15 mouse cellular contexts compared by ENCODE assay signal in genomic region chr2:21214322-21214721, GRCm38 (mm10). TPM values are rescaled to one million over a fixed set of nuclear protein-coding genes. Genes with fewer than 3 reads are reported as not detected.
A peak's percentile ranks its signal among the peaks of the same experiment; 100 is the strongest.
DNase-seq lines count a peak whose midpoint lies in the region; ATAC-seq and TF ChIP-seq lines count a peak whose summit lies in the region.
"Had no signal": no experiment of that assay in that cellular context is flagged by ENCODE, and none has a peak within 500 bp of the region (broad histone marks: within the 10 kb centered on the region; RNA-seq: fewer than 3 reads in every experiment).

No protein-coding gene starts in this region.

- H3K4me3 ChIP-seq in heart, adult 2 months: no peak overlapping the region
- H3K4me3 ChIP-seq in heart, embryonic 11.5 days (ENCODE audit: low read depth, low read length): no peak overlapping the region
- no peak overlapping the region for H3K4me3 ChIP-seq in liver, postnatal 0 days (ENCODE audit: low read depth, low read length)
- H3K4me3 ChIP-seq in liver, embryonic 11.5 days (ENCODE audit: low read depth, low read length): no peak overlapping the region
- H3K4me3 ChIP-seq in embryonic fibroblast, embryonic 13.5 days (ENCODE audit: insufficient read depth, low read length): no peak overlapping the region
- H3K4me3 ChIP-seq: embryonic facial prominence, embryonic 15.5 days; liver, embryonic 15.5 days had no signal

- no peaks in the 10 kb centered on the region for H3K27me3 ChIP-seq in heart, adult 2 months (ENCODE audit: control insufficient read depth, insufficient read depth, low read length)
- H3K27me3 ChIP-seq in heart, embryonic 11.5 days (ENCODE audit: control insufficient read depth, insufficient read depth, low read length): no peaks in the 10 kb centered on the region
- no peaks in the 10 kb centered on the region for H3K27me3 ChIP-seq in liver, postnatal 0 days (ENCODE audit: insufficient read depth, low read length)
- H3K27me3 ChIP-seq in liver, embryonic 11.5 days (replicated peaks; ENCODE audit: control insufficient read depth, insufficient read depth, low read length): no peaks in the 10 kb centered on the region
- no peaks in the 10 kb centered on the region for H3K27me3 ChIP-seq in Patski
- H3K27me3 ChIP-seq: embryonic facial prominence, embryonic 15.5 days; liver, embryonic 15.5 days had no signal

- CTCF ChIA-PET in Patski (lab: Charles Lee): interaction anchor here (0.9 to 5.3 kb wide), 6 partner anchors 9 to 52 kb away, joined by 3 to 30 read pairs (median 4); no protein-coding TSS in a partner anchor

- H3K9ac ChIP-seq in heart, adult 2 months (ENCODE audit: low read depth, low read length): no peak overlapping the region
- H3K9ac ChIP-seq in heart, embryonic 11.5 days (ENCODE audit: low read depth, low read length): no peak overlapping the region
- no peak overlapping the region for H3K9ac ChIP-seq in liver, postnatal 0 days (replicated peaks)
- H3K9ac ChIP-seq in liver, embryonic 11.5 days (ENCODE audit: low read depth, low read length): no peak overlapping the region
- H3K9ac ChIP-seq: embryonic facial prominence, embryonic 15.5 days; liver, embryonic 15.5 days had no signal

- H3K4me2 ChIP-seq in heart, embryonic 11.5 days: no peak overlapping the region
- no peak overlapping the region for H3K4me2 ChIP-seq in liver, postnatal 0 days (ENCODE audit: low read depth, low read length)
- H3K4me2 ChIP-seq in liver, embryonic 11.5 days: no peak overlapping the region
- H3K4me2 ChIP-seq: embryonic facial prominence, embryonic 15.5 days; liver, embryonic 15.5 days had no signal

- TF ChIP-seq EP300 in heart, adult 2 months (IDR thresholded peaks at IDR 0.05; ENCODE audit: insufficient read depth, low read depth, low read length): no peak
- no peak for TF ChIP-seq EP300 in liver, postnatal 0 days (IDR thresholded peaks at IDR 0.05; ENCODE audit: low read depth)

- no peaks in the 10 kb centered on the region for H3K9me3 ChIP-seq in heart, embryonic 11.5 days (replicated peaks; ENCODE audit: control insufficient read depth, low read length)
- H3K9me3 ChIP-seq in liver, postnatal 0 days (ENCODE audit: low read length): no peaks in the 10 kb centered on the region
- H3K9me3 ChIP-seq in liver, embryonic 11.5 days (ENCODE audit: control insufficient read depth, low read length): no peaks in the 10 kb centered on the region
- H3K9me3 ChIP-seq: embryonic facial prominence, embryonic 15.5 days; liver, embryonic 15.5 days had no signal

- H3K36me3 ChIP-seq in heart, adult 2 months (ENCODE audit: control insufficient read depth, insufficient read depth, low read length): no peaks in the 10 kb centered on the region
- H3K36me3 ChIP-seq in heart, embryonic 11.5 days (ENCODE audit: control insufficient read depth, insufficient read depth, low read length): no peaks in the 10 kb centered on the region
- H3K36me3 ChIP-seq in liver, postnatal 0 days (replicated peaks; ENCODE audit: insufficient read depth, low read length): no peaks in the 10 kb centered on the region
- no peaks in the 10 kb centered on the region for H3K36me3 ChIP-seq in liver, embryonic 11.5 days (ENCODE audit: control insufficient read depth, insufficient read depth, low read length)
- H3K36me3 ChIP-seq: embryonic facial prominence, embryonic 15.5 days; liver, embryonic 15.5 days had no signal

- no peak for TF ChIP-seq POLR2A in heart, adult 2 months (IDR thresholded peaks at IDR 0.05; ENCODE audit: insufficient read depth, low read depth, low read length)
- no peak for TF ChIP-seq POLR2A in embryonic fibroblast, embryonic 13.5 days (IDR thresholded peaks at IDR 0.05; ENCODE audit: low read depth, low read length)

- no peaks in the 10 kb centered on the region for H3K4me1 ChIP-seq in heart, adult 2 months (ENCODE audit: control insufficient read depth, insufficient read depth, low read length)
- no peaks in the 10 kb centered on the region for H3K4me1 ChIP-seq in heart, embryonic 11.5 days (ENCODE audit: control insufficient read depth, insufficient read depth, low read length)
- H3K4me1 ChIP-seq in liver, postnatal 0 days (ENCODE audit: insufficient read depth): no peaks in the 10 kb centered on the region
- no peaks in the 10 kb centered on the region for H3K4me1 ChIP-seq in liver, embryonic 11.5 days (replicated peaks; ENCODE audit: control insufficient read depth, insufficient read depth, low read length)
- H3K4me1 ChIP-seq in embryonic fibroblast, embryonic 13.5 days (ENCODE audit: control insufficient read depth, insufficient read depth, low read length): no peaks in the 10 kb centered on the region
- H3K4me1 ChIP-seq: embryonic facial prominence, embryonic 15.5 days; liver, embryonic 15.5 days had no signal

- no peak for ATAC-seq in heart, embryonic 11.5 days (replicated peaks; ENCODE audit: insufficient number of reproducible peaks, low FRiP score, low TSS enrichment)
- ATAC-seq in liver, postnatal 0 days: no peak
- ATAC-seq in liver, embryonic 11.5 days (replicated peaks; ENCODE audit: low FRiP score): no peak
- ATAC-seq in Patski: no peak

- no peak overlapping the region for H3K27ac ChIP-seq in heart, adult 2 months
- no peak overlapping the region for H3K27ac ChIP-seq in heart, embryonic 11.5 days (ENCODE audit: low read depth, low read length)
- no peak overlapping the region for H3K27ac ChIP-seq in liver, postnatal 0 days (ENCODE audit: low read depth)
- H3K27ac ChIP-seq in liver, embryonic 11.5 days (ENCODE audit: low read depth, low read length): no peak overlapping the region
- H3K27ac ChIP-seq in embryonic fibroblast, embryonic 13.5 days (ENCODE audit: insufficient read depth, low read length): no peak overlapping the region
- H3K27ac ChIP-seq: embryonic facial prominence, embryonic 15.5 days; liver, embryonic 15.5 days had no signal

- intact Hi-C loops in heart, adult 2 months (cut with DNase I): loop anchor here (5.0 kb wide), 1 partner anchor 48 kb away; no protein-coding TSS in a partner anchor

- DNase-seq in heart, adult 2 months: no peak
- no peak for DNase-seq in liver, postnatal 0 days
- no peak for DNase-seq in liver, embryonic 11.5 days (ENCODE audit: low spot score)
- DNase-seq in Patski (ENCODE audit: low read depth, low spot score): no peak
- DNase-seq in urinary bladder, adult 18-20 months (ENCODE audit: low spot score in 2 of 2): no peak
- DNase-seq: adrenal gland, postnatal 14 days; heart, adult 18-20 months; heart, postnatal 4 days; kidney, postnatal 25 days; right cerebral cortex, postnatal 4 days had no signal

- TF ChIP-seq CTCF in heart, adult 2 months (IDR thresholded peaks at IDR 0.05): peak; percentile 52
- TF ChIP-seq CTCF in liver, postnatal 0 days (IDR thresholded peaks at IDR 0.05; ENCODE audit: low read depth): peak; percentile 63
- TF ChIP-seq CTCF in Patski (IDR thresholded peaks at IDR 0.05): peak; percentile 74
- peak; percentile 29; the same call in 1 of the 2 replicates for TF ChIP-seq CTCF in embryonic fibroblast, embryonic 13.5 days (IDR thresholded peaks at IDR 0.05; ENCODE audit: borderline replicate concordance, insufficient read depth, low read length)

- POLR2A ChIA-PET in Patski (lab: Charles Lee): no interaction called here

- H3K79me2 ChIP-seq in heart, adult 2 months (replicated peaks; ENCODE audit: control insufficient read depth, insufficient read depth, low read length): no peaks in the 10 kb centered on the region

- in situ Hi-C loops in Patski (cut with MboI; ENCODE audit: low pct_unique_long_range_greater_than_20kb): loop anchor here (5.0 kb wide), 1 partner anchor 43 kb away; no protein-coding TSS in a partner anchor

RNA-seq across cellular contexts. Expression of gene Thnsl1, which starts 8.8 kb away (rescaled TPM):
- 1 to 10 TPM; 6.8 to 7.7 TPM for total RNA-seq in heart, adult 2 months (2021)
- 4.4 and 5.8 TPM in 2 replicates for polyA plus RNA-seq in heart, adult 2 months (2012; rRNA removed)
- 6.9 and 7.3 TPM in 2 replicates for polyA plus RNA-seq in heart, embryonic 11.5 days (2014; fragmentation: Nextera tagmentation; extraction: Ambion mirVana)
- polyA plus RNA-seq in liver, postnatal 0 days (2015; fragmentation: Nextera tagmentation; extraction: Ambion mirVana): 2.0 and 2.1 TPM in 2 replicates
- polyA plus RNA-seq in liver, embryonic 11.5 days (2014; fragmentation: Nextera tagmentation; extraction: Ambion mirVana): 4.0 and 6.0 TPM in 2 replicates
- polyA plus RNA-seq in Patski (2021): 10.0 TPM
- polyA plus RNA-seq in embryonic fibroblast, embryonic 13.5 days (2011; ENCODE audit: insufficient read length, low read depth, missing spikeins): 6.2 and 7.5 TPM in 2 replicates

RNA-seq across cellular contexts. Expression of gene Enkur, which starts 9.2 kb away (rescaled TPM):
- 1 to 10 TPM; 1.1 to 1.5 TPM for total RNA-seq in heart, adult 2 months (2021)
- polyA plus RNA-seq in heart, adult 2 months (2012; rRNA removed): 0.23 and 0.38 TPM in 2 replicates
- polyA plus RNA-seq in heart, embryonic 11.5 days (2014; fragmentation: Nextera tagmentation; extraction: Ambion mirVana): 1.6 and 2.8 TPM in 2 replicates
- polyA plus RNA-seq in liver, postnatal 0 days (2015; fragmentation: Nextera tagmentation; extraction: Ambion mirVana): 0.14 and 0.19 TPM in 2 replicates
- 0.16 and 0.27 TPM in 2 replicates for polyA plus RNA-seq in liver, embryonic 11.5 days (2014; fragmentation: Nextera tagmentation; extraction: Ambion mirVana)
- polyA plus RNA-seq in Patski (2021): 1.9 TPM
- 0.44 and 0.83 TPM in 2 replicates for polyA plus RNA-seq in embryonic fibroblast, embryonic 13.5 days (2011; ENCODE audit: insufficient read length, low read depth, missing spikeins)
- total RNA-seq: megakaryocyte-erythroid progenitor cell, adult 5-6 weeks had no signal
- polyA plus RNA-seq: liver, embryonic 15.5 days had no signal
